Mouse (Mus musculus): ENCODE data around the gene Rapgef4. TPM values are rescaled to one million over a fixed set of nuclear protein-coding genes. Genes with fewer than 3 reads are reported as not detected.

The Rapgef4 gene
- polyA plus RNA-seq, 1 experiment, result 20.4 TPM

GRCm38 (mm10) chr2:72223479-72223878 is 242.4 kb downstream of the Rapgef4 start:
- DNase-seq (ENCODE audit: low read depth), result no peak
- no peak for TF ChIP-seq CTCF (IDR thresholded peaks at IDR 0.05; ENCODE audit: borderline replicate concordance, extremely low read depth, insufficient read depth, insufficient read length)
- no peak for TF ChIP-seq POLR2A (IDR thresholded peaks at IDR 0.05; ENCODE audit: borderline replicate concordance, extremely low read depth, insufficient read depth, insufficient read length, poor library complexity, severe bottlenecking)

GRCm38 (mm10) chr2:72226006-72226405 is 245.0 kb downstream of the Rapgef4 start:
- DNase-seq (ENCODE audit: low read depth), result no peak
- TF ChIP-seq POLR2A (IDR thresholded peaks at IDR 0.05; ENCODE audit: borderline replicate concordance, extremely low read depth, insufficient read depth, insufficient read length, poor library complexity, severe bottlenecking) (no peak), CTCF (IDR thresholded peaks at IDR 0.05; ENCODE audit: borderline replicate concordance, extremely low read depth, insufficient read depth, insufficient read length) (no peak)

DNA sequence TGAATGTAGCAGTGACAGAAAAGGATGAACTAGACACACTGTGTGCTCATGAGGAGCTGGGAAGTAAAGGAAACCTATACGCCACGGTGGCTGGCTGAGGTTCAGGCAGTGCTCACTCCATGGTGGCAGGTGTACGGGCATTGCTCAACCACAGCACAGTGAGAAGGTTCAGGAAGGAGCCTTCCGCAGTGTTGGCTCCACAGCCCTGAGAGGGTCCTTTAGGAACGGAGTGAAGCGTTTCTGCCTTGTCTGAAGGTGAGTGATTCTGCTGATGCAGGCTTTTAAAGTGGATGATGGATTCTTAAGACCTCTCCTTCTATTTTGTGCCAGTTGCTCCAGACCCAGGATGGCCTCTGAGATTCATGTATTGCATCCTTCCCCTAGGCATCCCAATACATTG is 246.4 kb downstream of the Rapgef4 start:
- no peak for TF ChIP-seq CTCF (IDR thresholded peaks at IDR 0.05; ENCODE audit: borderline replicate concordance, extremely low read depth, insufficient read depth, insufficient read length)
- TF ChIP-seq POLR2A (IDR thresholded peaks at IDR 0.05; ENCODE audit: borderline replicate concordance, extremely low read depth, insufficient read depth, insufficient read length, poor library complexity, severe bottlenecking), result no peak
- no peak for DNase-seq (ENCODE audit: low read depth)

DNA sequence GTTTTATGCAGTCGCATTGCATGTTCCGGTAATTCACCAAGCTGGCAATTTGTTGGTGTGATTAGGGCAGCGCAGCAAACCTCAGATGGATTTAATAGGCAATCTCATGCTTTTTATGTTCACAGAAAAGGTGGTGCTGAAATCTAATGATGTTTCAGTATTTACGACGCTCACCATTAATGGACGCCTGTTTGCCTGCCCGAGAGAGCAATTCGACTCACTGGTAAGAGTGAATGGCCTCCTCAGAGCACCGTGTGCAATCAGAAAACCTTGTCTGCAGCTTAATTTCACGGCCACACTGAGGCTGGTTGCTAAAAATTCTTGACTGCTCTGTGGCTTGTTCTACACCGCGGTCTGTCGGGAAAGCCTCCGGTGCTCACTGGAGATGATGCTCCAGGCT is 247.8 kb downstream of the Rapgef4 start:
- peak; percentile 47 for DNase-seq (ENCODE audit: low read depth)

DNA sequence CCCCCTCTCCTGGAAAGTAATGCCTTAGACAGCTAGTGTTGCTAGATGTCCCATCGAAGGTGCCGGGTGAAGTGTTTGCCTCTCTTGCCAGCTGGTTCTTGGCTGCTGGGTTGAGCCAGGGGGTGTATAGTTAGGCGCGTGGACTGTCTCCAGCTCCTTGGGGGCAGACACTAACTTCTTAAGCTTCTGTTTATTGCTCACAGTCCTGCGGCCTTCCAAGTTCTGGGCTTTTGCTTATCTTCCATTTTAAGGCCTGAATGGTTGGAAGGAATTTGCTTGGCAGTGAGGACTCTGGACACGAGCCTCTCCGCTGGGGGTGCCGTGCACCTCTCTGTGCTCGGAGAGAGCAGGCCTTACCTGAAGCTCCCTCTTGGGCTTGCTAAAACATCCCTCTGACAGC is 249.5 kb downstream of the Rapgef4 start:
- TF ChIP-seq CTCF (IDR thresholded peaks at IDR 0.05; ENCODE audit: borderline replicate concordance, extremely low read depth, insufficient read depth, insufficient read length) (no peak), POLR2A (IDR thresholded peaks at IDR 0.05; ENCODE audit: borderline replicate concordance, extremely low read depth, insufficient read depth, insufficient read length, poor library complexity, severe bottlenecking) (no peak)
- no peak for DNase-seq (ENCODE audit: low read depth)

More for the DNA sequence above, 247.8 kb downstream of the Rapgef4 start:
- TF ChIP-seq CTCF (IDR thresholded peaks at IDR 0.05; ENCODE audit: borderline replicate concordance, extremely low read depth, insufficient read depth, insufficient read length) (no peak), POLR2A (IDR thresholded peaks at IDR 0.05; ENCODE audit: borderline replicate concordance, extremely low read depth, insufficient read depth, insufficient read length, poor library complexity, severe bottlenecking) (no peak)

DNA sequence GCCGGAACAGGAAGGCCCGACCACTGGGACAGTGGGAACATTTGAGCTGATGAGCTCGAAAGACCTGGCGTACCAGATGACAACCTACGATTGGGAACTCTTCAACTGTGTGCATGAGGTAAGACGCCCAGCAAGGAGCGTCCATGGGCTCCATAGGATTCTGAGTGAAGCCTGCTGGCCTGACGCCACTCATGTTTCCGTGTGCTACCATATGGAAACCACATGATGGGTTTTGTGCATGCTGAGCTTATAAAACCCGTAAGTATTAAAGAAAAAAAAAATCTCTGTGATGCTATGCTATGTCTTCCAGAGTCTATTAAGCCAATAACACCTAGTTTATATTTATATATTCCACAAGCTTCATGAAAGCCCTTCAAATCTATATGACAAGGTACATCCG is 253.0 kb downstream of the Rapgef4 start:
- TF ChIP-seq CTCF (IDR thresholded peaks at IDR 0.05; ENCODE audit: borderline replicate concordance, extremely low read depth, insufficient read depth, insufficient read length), result no peak
- no peak for TF ChIP-seq POLR2A (IDR thresholded peaks at IDR 0.05; ENCODE audit: borderline replicate concordance, extremely low read depth, insufficient read depth, insufficient read length, poor library complexity, severe bottlenecking)
- DNase-seq (ENCODE audit: low read depth), result no peak

DNA sequence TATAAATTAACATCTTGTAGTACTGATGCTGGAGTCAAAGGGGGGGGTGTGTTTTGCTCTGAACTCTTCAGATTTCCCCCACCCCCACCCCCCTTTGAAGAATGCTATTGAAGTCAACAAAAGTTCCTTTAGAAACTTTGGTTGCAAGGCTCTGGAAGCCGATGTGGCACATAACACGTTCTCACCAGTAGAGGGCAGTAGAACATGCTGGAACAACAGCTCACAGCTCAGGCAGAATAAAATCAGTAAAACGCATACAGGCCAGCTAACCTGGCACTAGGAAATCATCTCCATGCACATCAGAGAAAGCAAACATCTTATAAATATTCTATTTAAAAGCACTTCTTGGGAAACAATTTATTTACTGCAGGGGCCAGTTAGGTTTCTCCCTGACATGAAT is 253.9 kb downstream of the Rapgef4 start:
- peak; percentile 87; the same call in 1 of the 2 replicates for TF ChIP-seq CTCF (IDR thresholded peaks at IDR 0.05; ENCODE audit: borderline replicate concordance, extremely low read depth, insufficient read depth, insufficient read length)
- no peak for TF ChIP-seq POLR2A (IDR thresholded peaks at IDR 0.05; ENCODE audit: borderline replicate concordance, extremely low read depth, insufficient read depth, insufficient read length, poor library complexity, severe bottlenecking)
- peak; percentile 93 for DNase-seq (ENCODE audit: low read depth)

DNA sequence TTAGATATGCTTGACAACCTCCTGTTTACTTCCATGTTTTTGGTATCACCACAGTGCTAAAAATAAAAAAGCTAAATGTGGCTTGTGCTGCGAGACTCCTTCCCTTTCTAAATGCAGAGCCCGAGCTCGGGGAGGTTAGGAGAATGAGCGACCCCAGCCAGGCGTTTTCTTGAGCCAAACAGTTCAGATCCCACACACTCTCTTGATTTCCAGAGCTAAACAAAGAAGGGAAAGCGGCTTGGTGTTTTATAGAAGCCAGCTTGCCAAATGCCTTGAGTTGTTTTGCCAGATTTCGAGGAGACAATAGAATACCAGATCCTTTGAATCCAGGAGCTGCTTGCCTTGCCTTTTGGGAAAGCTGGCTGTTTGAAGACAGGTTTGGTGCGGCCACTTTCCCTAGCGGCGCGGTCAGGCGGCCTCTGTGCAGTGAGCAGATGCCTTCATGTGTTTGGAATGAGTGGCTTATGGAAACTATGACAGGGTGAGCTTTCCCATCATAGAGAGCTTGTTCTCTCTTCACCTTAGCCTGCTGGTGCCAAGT is 254.4 kb downstream of the Rapgef4 start:
- no peak for TF ChIP-seq CTCF (IDR thresholded peaks at IDR 0.05; ENCODE audit: borderline replicate concordance, extremely low read depth, insufficient read depth, insufficient read length)
- DNase-seq (ENCODE audit: low read depth), result peak; percentile 78

DNA sequence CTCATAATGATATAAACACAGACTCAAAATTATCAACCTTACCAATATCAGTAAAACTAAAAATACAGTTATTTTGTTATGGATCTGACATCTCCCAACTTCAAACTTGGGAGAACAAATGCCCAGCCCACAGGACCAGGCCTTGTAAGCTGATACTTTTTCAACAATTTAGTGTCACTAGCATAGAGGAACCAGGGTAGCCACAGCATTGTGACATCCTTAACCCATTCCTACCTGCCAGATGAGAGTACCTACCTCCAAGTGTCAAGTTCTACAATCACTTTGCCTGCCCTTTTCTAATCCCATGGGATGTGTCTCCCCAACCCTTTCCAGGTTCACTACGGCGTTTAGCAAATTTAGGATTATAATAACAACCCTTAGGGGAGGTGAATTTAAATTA is 257.4 kb downstream of the Rapgef4 start:
- DNase-seq (ENCODE audit: low read depth), result no peak
- no peak for TF ChIP-seq CTCF (IDR thresholded peaks at IDR 0.05; ENCODE audit: borderline replicate concordance, extremely low read depth, insufficient read depth, insufficient read length)
- no peak for TF ChIP-seq POLR2A (IDR thresholded peaks at IDR 0.05; ENCODE audit: borderline replicate concordance, extremely low read depth, insufficient read depth, insufficient read length, poor library complexity, severe bottlenecking)

GRCm38 (mm10) chr2:72238925-72239324 is 257.9 kb downstream of the Rapgef4 start:
- no peak for DNase-seq (ENCODE audit: low read depth)
- TF ChIP-seq CTCF (IDR thresholded peaks at IDR 0.05; ENCODE audit: borderline replicate concordance, extremely low read depth, insufficient read depth, insufficient read length), result no peak

DNA sequence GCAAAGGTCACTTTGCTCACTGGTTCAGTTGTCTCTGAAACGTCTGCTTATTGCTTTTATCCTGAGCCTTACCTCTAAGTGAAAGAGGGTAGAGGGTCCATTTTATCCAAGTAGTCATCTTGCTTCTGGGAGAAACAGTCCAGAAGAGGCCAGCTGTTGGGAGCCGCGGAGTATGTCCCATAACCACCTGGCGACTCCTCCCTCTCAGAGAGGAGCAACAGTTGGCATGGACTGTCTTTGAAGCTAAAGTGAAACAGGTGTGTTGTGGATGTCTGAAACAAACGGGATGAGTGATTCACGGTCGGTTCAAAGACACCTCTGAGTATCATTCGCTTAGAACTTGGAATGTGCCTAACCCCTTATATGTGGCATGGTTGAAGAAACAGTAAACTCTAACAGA is 258.4 kb downstream of the Rapgef4 start:
- no peak for TF ChIP-seq POLR2A (IDR thresholded peaks at IDR 0.05; ENCODE audit: borderline replicate concordance, extremely low read depth, insufficient read depth, insufficient read length, poor library complexity, severe bottlenecking)
- TF ChIP-seq CTCF (IDR thresholded peaks at IDR 0.05; ENCODE audit: borderline replicate concordance, extremely low read depth, insufficient read depth, insufficient read length), result no peak
- DNase-seq (ENCODE audit: low read depth), result no peak

DNA sequence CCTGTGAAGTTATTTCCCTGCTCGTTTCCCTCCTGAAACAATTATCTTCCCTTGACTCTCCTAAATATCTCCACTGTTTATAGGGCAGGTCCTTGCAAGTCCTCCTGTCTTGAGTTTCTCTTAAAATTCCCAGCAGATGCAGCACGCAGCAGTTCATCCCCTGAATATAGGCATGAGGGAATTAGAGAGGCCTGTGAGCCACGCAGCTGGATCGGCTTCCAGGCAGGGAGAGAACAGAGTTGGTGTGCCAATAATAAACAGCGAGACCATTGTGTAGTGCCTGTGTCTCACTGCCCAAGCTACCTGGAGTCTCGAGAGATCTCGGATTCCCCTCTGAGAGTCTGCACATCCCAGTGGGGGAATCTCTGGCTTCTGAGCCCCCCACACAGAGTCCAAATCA is 259.0 kb downstream of the Rapgef4 start:
- no peak for DNase-seq (ENCODE audit: low read depth)

DNA sequence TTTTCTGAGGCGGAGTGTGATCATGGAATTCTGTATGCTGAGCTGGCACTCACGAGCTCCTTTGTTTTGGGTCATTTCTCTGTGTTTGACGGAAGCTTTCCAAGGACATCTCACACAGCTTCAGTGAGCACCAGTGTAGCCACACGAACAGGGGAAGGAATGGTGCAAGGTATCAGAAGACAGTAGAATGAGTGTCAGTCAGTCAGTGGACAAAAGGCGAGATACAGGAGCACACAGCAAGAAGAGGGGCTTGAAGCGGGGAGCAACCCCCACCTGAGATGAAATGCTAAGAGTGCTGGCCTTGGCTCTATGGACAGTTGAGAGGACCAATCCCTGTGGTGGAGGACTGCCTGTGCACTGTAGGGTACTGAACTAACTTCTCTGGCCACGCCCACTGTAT is 259.7 kb downstream of the Rapgef4 start:
- TF ChIP-seq CTCF (IDR thresholded peaks at IDR 0.05; ENCODE audit: borderline replicate concordance, extremely low read depth, insufficient read depth, insufficient read length) (no peak), POLR2A (IDR thresholded peaks at IDR 0.05; ENCODE audit: borderline replicate concordance, extremely low read depth, insufficient read depth, insufficient read length, poor library complexity, severe bottlenecking) (no peak)
- no peak for DNase-seq (ENCODE audit: low read depth)

More for the DNA sequence above, 259.0 kb downstream of the Rapgef4 start:
- TF ChIP-seq POLR2A (IDR thresholded peaks at IDR 0.05; ENCODE audit: borderline replicate concordance, extremely low read depth, insufficient read depth, insufficient read length, poor library complexity, severe bottlenecking), result no peak
- TF ChIP-seq CTCF (IDR thresholded peaks at IDR 0.05; ENCODE audit: borderline replicate concordance, extremely low read depth, insufficient read depth, insufficient read length), result no peak

Measured in brain, embryonic 14.5 days (tissue).